Mouse (Mus musculus) subcutaneous adipose tissue, adult 2 months (tissue): Measurements from ENCODE around the gene Vmn1r33. TPM values are rescaled to one million over a fixed set of nuclear protein-coding genes. Genes with fewer than 3 reads are reported as not detected.

Experiments
- polyA plus RNA-seq: library from polyadenylated mRNA; depleted of rRNA; stranded (reverse); fragments of >200 nt; gene quantifications from 2 replicates; pipeline ENCODE4 v1.2.3, GENCODE M21; 2012; ENCODE audit warnings: low replicate concordance; rRNA removed

Vmn1r33 gene
- polyA plus RNA-seq, result not detected in 2 replicates

DNA sequence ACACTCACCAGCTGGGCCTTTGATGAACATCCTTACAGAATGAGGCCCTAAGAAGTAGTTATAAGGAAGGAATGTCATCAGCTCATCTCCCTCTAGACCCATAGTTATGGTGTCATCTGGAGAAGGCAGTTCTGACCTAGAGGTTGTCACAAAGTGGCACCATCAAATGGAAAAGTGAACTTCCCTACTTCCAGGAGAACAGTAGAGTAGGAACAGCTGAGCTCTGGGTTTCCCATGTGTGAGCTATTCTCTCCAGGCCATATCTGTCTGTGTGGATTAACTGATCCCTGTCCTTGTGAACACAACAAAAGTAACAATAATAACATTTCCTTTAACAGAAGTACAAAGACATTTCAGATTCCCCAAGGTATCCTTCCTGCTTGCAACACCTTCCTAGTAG, at the start of gene Vmn1r33:
Gene Vmn1r33, minus strand, starts transcription at position 101 of the 400 bp plus-strand sequence.

DNA sequence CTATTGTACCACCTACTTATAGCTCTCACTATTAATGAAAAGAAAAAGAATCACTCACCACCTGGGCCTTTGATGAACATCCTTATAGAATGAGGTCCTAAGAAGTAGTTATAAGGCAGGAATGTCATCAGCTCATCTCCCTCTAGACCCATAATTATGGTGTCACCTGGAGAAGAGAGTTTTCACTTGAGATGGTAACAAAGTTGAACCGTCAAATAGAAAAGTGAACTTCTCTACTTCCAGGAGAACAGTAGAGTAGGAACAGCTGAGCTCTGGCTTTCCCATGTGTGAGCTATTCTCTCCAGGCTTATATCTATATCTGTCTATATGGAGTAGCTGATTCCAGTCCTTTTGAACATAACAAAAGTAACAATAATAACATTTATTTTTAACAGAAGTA, 25.7 kb upstream of the Vmn1r33 start, which contains the start of gene Vmn1r34:
Gene Vmn1r34, minus strand, starts transcription at position 101 of the 400 bp plus-strand sequence.

Other genes with a start within 250 kb of the Vmn1r33 start
- 4.8 and 13.9 TPM in 2 replicates for gene Mad2l1, start 82.9 kb downstream of the Vmn1r33 start, polyA plus RNA-seq
- gene Vmn1r32, start 58.2 kb downstream of the Vmn1r33 start, polyA plus RNA-seq, result 0.05 TPM in 1 of 2 replicates, not detected in the other
- gene Vmn1r34, start 25.6 kb upstream of the Vmn1r33 start, polyA plus RNA-seq, result not detected in 2 replicates
- gene Vmn1r35, start 67.6 kb upstream of the Vmn1r33 start, polyA plus RNA-seq, result not detected in 2 replicates
- not detected in 2 replicates for gene Vmn1r36, start 100.9 kb upstream of the Vmn1r33 start, polyA plus RNA-seq
- gene Vmn1r37, start 111.1 kb upstream of the Vmn1r33 start, polyA plus RNA-seq, result not detected in 2 replicates
- not detected in 2 replicates for gene Vmn1r38, start 164.3 kb upstream of the Vmn1r33 start, polyA plus RNA-seq
- not detected in 2 replicates for gene Vmn1r39, start 192.3 kb upstream of the Vmn1r33 start, polyA plus RNA-seq